Mouse (Mus musculus) embryonic facial prominence, embryonic 10.5 days (tissue): ENCODE measurements around the gene Hilpda. TPM values are rescaled to one million over a fixed set of nuclear protein-coding genes. Genes with fewer than 3 reads are reported as not detected.

Source experiments
- DNase-seq: peaks from one replicate; pipeline ENCODE4 v3.0.0-alpha.2; 2017; ENCODE audit warnings: low spot score
- H3K27ac ChIP-seq: fragments of 300-500 bp; sonication (generic); replicated peaks from 2 replicates; pipeline ENCODE4 v1.5.1; 2016; ENCODE audit warnings: mild to moderate bottlenecking
- H3K27me3 ChIP-seq: fragments of 300-500 bp; sonication (generic); replicated peaks from 2 replicates; pipeline ENCODE4 v1.6.1; 2016; ENCODE audit warnings: low read depth, mild to moderate bottlenecking; ENCODE audit not compliant: poor library complexity, severe bottlenecking
- H3K36me3 ChIP-seq: fragments of 300-500 bp; sonication (generic); replicated peaks from 2 replicates; pipeline ENCODE4 v1.6.1; 2016; ENCODE audit warnings: mild to moderate bottlenecking, moderate library complexity
- H3K4me1 ChIP-seq: fragments of 300-500 bp; sonication (generic); 2 replicates; pipeline ENCODE4 v1.6.1; 2016
- H3K4me3 ChIP-seq: fragments of 300-500 bp; sonication (generic); 2 replicates; pipeline ENCODE4 v1.5.1; 2016; ENCODE audit warnings: mild to moderate bottlenecking, moderate library complexity
- H3K9me3 ChIP-seq: fragments of 300-500 bp; sonication (generic); 2 replicates; pipeline ENCODE4 v1.6.1; 2016; ENCODE audit warnings: mild to moderate bottlenecking
- WGBS: fragments of 180-500 bp; shearing (Covaris S2); methylation state at CpG from one replicate; pipeline ENCODE4 v1.1.7; 2016; 5-methylcytosine and 5-hydroxymethylcytosine counted together
- polyA plus RNA-seq: library from polyadenylated mRNA; unstranded; fragments of >200 nt; fragmentation: Nextera tagmentation; extraction: Ambion mirVana; gene quantifications from 2 replicates; pipeline ENCODE4 v1.2.1, GENCODE M21; 2016

Gene Hilpda
- polyA plus RNA-seq: 35.3 and 39.9 TPM in 2 replicates

DNA sequence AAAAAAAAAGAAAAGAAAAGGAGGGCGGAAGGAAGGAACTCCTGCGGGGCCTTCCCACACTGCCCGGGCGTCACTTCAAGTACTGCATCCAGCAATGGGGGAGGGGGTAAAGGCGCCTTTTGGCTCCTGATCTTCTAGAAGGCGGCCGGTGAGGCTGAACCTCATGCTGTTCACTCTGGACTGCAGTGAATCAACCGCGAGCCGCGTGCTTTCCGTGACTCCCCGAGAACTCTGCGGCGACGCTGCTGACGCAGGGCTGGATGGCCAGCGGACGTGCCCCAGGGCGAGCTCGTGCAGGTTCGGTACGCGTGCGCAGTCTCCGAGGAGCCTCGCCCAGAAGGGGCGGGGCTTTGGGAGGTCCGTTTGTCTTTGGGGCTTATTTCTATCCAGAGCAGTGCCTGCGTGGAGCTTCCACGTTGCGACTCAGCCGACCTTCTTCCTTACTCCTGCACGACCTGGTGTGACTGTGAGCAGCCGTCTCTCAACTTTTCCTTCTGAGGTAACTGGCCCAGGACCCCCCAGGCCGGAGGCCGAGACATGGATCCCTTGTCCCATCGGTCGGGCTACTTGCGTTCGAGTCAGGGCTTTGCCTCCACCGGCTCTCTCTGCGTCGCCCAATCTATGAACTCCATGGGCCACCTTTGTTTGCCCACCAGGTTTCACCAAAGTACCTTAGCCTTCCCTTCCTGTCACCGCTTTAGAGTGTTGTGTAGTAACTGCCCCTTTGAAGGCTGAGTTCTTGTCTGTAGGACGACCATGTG is at the start of gene Hilpda:
Gene Hilpda (plus strand): TSS at position 177 of the 761 bp plus-strand sequence.
- peak; percentile 96 for DNase-seq
- H3K27me3 ChIP-seq: peaks cover 5% of the 10 kb centered on the region; the same call in 1 of the 2 replicates
- no peaks in the 10 kb centered on the region for H3K9me3 ChIP-seq
- WGBS: under 1% methylated on average over 46 of the region's 46 CpGs
- peaks cover 19% of the 10 kb centered on the region for H3K36me3 ChIP-seq
- peak within 1 kb of the TSS; percentile 81 for H3K4me3 ChIP-seq
- H3K4me1 ChIP-seq: peaks cover 28% of the 10 kb centered on the region
- peak within 1 kb of the TSS; percentile 93 for H3K27ac ChIP-seq

DNA sequence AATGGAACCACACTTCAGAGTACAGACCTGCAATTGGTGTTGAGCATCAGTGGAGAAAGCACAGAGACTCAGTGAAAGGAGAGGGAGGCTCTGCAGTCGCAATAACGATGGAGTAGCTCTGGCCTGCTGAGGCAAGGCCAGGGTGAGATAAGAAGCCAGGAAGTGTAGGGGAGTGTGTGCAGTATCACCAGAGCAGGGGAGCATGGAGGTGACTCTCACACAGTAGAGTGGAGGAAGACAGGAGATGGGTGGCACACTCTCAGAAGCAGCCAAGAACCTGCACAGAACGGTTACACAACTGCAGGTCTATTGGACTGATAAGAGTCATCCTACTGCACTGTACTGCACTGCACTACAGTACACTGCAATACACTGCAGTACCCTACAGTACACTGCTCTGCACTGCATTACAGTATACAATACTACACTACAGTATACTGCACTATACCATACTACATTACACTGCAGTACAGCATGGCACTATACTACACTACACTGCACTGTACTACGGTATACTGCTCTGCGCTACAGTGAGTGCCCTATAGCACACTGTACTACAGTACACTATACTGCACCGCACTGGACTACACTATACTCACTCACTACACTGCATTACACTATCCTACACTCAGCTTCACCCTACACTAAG is 42.9 kb upstream of the Hilpda start:
- no peak for DNase-seq

DNA sequence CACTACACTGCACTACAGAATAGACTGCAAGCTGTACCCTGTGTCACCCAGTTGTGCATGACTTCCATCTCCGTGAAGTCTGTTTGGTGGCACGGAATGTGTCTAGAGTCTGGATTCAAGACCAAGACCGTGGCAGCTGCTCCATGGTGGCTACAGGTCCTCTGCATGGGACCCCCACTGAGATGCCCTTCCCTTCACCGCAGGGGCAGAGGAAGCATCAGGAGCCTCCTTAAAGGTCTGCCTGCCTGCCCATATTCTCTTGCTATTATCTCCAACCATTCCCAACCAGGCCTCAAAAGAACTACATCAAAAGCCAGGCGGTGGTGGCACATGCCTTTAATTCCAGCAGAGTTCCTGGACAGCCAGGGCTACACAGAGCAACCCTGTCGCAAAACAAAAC is 41.9 kb upstream of the Hilpda start:
- no peak for DNase-seq
- Histone ChIP-seq H3K4me3 (no peak overlapping the region), H3K27ac (no peak overlapping the region), H3K36me3 (no peaks in the 10 kb centered on the region), H3K4me1 (no peaks in the 10 kb centered on the region), H3K9me3 (no peaks in the 10 kb centered on the region), H3K27me3 (no peaks in the 10 kb centered on the region)
- whole genome bisulfite sequencing: 69% methylated on average over 6 of the region's 6 CpGs

More for the DNA sequence above, 42.9 kb upstream of the Hilpda start:
- H3K27me3 ChIP-seq: no peaks in the 10 kb centered on the region
- H3K4me1 ChIP-seq: no peaks in the 10 kb centered on the region
- no peak overlapping the region for H3K27ac ChIP-seq
- H3K4me3 ChIP-seq: no peak overlapping the region
- 88% methylated on average over 6 of the region's 6 CpGs for WGBS
- no peaks in the 10 kb centered on the region for H3K36me3 ChIP-seq
- no peaks in the 10 kb centered on the region for H3K9me3 ChIP-seq

DNA sequence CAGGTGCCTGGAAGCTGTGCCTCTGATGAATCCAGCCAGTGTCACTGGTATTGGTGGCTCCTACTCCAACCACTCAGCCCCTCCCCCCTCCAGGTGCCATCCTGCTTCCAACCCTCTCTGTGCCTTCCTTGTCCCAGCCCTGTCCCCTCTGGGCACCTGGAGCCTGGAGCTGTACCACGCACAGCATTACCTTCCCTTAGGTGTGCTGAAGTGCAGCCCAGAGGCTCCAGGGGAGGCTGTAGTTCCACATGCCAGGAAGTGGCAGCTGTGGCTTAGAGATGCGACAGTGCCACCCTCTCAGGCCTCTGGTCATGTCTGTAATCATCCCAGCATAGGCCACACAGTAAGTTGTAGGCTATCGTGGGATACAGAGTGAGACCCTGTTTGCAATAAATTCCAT is 40.5 kb upstream of the Hilpda start:
- no peaks in the 10 kb centered on the region for H3K27me3 ChIP-seq
- no peaks in the 10 kb centered on the region for H3K36me3 ChIP-seq
- no peak overlapping the region for H3K4me3 ChIP-seq
- no peaks in the 10 kb centered on the region for H3K9me3 ChIP-seq
- DNase-seq: no peak
- no peaks in the 10 kb centered on the region for H3K4me1 ChIP-seq
- no peak overlapping the region for H3K27ac ChIP-seq
- WGBS: 71% methylated on average over 3 of the region's 3 CpGs

DNA sequence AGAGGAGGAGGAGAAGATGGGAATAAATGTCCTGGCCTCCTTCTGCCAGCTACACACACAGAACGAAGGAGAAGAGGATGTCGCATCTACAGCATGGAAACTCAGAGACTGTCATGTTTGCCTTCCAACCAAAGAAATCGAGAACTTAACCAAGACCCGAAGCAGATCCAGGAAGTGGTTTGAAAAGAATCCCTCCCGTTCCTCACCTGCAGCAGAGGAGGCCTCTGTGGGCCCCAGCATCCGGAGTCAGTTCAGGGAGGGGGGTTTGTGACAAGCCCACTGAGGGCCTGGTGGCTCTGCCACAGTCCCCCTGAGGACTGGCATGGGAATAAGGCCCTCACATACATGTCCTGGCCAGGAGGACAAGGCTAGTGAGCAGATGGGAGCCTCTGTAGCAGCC is 40.0 kb upstream of the Hilpda start:
- DNase-seq: no peak
- H3K27me3 ChIP-seq: no peaks in the 10 kb centered on the region
- no peaks in the 10 kb centered on the region for H3K36me3 ChIP-seq
- H3K9me3 ChIP-seq: no peaks in the 10 kb centered on the region
- H3K27ac ChIP-seq: no peak overlapping the region
- whole genome bisulfite sequencing: 75% methylated on average over 6 of the region's 6 CpGs
- H3K4me3 ChIP-seq: no peak overlapping the region
- H3K4me1 ChIP-seq: no peaks in the 10 kb centered on the region

DNA sequence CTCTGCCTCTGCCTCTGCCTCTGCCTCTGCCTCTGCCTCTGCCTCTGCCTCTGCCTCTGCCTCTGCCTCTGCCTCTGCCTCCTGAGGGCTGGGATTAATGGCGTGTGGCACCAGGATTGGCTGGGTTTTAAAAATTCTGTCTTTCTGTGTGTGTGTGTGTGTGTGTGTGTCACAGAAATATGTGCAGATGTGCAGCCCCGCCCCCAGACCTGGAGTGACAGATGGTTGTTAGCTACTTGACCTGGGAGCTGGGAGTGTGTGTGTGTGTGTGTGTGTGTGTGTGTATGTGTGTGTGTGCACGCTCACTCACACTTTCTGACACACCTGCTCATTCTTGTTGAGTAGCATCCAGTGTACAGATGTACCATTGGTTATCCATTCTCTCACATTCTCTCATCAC is 38.6 kb upstream of the Hilpda start:
- Histone ChIP-seq H3K4me3 (no peak overlapping the region), H3K27me3 (no peaks in the 10 kb centered on the region), H3K36me3 (no peaks in the 10 kb centered on the region), H3K27ac (no peak overlapping the region), H3K9me3 (no peaks in the 10 kb centered on the region), H3K4me1 (no peaks in the 10 kb centered on the region)
- 74% methylated on average over 3 of the region's 3 CpGs for WGBS
- no peak for DNase-seq

DNA sequence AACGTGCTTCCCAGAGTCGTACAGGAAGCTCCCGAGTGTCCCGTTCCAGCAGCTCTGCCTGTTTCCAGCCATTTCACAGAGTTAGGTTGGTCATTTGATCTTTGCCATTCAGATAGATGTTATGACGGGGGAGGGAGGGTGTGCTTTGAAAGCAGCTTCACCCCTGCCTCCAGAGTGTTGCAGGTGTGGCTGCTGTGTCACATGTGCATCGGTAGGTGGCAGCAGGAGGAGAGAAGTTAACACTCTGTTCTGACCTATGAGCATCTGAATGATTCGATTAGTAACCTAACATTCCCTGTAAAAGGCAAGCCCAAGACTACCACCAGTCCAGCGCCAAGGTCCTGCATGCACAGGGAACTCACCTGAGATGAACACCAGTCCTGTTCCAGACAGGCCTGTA is 38.0 kb upstream of the Hilpda start:
- Histone ChIP-seq H3K9me3 (no peaks in the 10 kb centered on the region), H3K36me3 (no peaks in the 10 kb centered on the region), H3K4me3 (no peak overlapping the region), H3K4me1 (no peaks in the 10 kb centered on the region), H3K27ac (no peak overlapping the region), H3K27me3 (no peaks in the 10 kb centered on the region)
- 42% methylated on average over 8 of the region's 8 CpGs for WGBS
- DNase-seq: peak; percentile 26

DNA sequence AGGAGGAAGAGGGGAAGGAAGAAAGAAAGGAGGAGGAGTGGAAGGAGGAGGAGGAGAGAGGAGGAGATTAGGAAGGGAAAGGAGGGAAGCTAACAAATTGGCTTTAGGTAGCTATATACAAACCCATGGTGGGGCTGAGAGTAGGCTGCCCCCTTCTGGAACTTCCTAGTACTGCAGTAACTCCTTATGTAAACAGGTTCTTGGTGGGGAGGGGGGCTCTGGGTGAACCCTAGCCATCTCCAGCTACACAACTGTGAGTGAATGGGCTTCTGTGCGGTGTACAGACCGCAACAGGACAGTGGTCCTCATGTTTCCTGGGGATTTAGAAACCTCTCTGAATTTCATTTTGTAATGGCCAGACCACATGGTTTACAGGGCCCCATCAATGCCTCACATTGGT is 31.5 kb upstream of the Hilpda start:
- Histone ChIP-seq H3K4me3 (no peak overlapping the region), H3K27ac (no peak overlapping the region), H3K27me3 (no peaks in the 10 kb centered on the region), H3K36me3 (no peaks in the 10 kb centered on the region), H3K9me3 (no peaks in the 10 kb centered on the region), H3K4me1 (peaks cover 4% of the 10 kb centered on the region)
- 36% methylated on average over 2 of the region's 2 CpGs for WGBS
- peak; percentile 56 for DNase-seq

DNA sequence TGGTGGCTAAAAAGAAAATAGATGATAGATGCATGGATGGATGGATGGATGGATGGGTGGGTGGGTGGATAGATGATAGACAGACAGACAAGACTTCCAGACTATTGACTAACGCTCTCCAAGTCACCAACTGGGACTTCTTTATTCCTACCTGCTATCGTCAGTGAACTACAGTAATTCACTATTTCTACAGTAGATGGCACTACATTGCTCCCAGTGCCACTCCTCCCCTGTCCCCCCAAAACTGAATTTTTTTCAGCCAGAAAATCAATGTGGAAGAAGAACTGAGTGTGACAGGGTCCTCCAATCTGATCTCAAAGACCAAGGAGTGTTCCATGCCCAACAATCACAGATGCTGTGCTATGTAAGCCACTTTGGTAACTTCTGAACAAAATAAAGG is 30.6 kb upstream of the Hilpda start:
- H3K9me3 ChIP-seq: no peaks in the 10 kb centered on the region
- 62% methylated on average over 2 of the region's 2 CpGs for WGBS

DNA sequence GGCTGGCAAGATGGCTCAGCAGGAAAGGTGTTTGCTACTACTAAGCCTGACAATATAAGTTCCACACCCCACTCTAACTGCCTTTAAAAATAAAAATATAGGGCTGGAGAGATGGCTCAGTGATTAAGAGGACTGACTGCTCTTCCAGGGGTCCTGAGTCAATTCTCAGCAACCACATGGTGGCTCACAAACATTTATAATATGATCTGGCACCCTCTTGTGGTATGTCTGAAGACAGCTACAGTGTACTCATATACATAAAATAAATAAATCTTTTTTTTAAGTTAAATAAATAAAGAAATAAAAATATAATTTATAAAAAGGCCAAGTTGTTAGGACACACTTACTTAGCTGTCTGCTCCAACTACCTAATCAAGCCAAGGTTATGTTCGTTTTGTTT is 30.0 kb upstream of the Hilpda start:
- H3K4me3 ChIP-seq: no peak overlapping the region
- H3K4me1 ChIP-seq: peaks cover 10% of the 10 kb centered on the region
- H3K27me3 ChIP-seq: no peaks in the 10 kb centered on the region
- H3K27ac ChIP-seq: no peak overlapping the region
- H3K36me3 ChIP-seq: no peaks in the 10 kb centered on the region
- no peak for DNase-seq
- WGBS: 66% methylated on average over 1 of the region's 1 CpGs
- no peaks in the 10 kb centered on the region for H3K9me3 ChIP-seq

More for the DNA sequence above, 30.6 kb upstream of the Hilpda start:
- no peaks in the 10 kb centered on the region for H3K27me3 ChIP-seq
- DNase-seq: no peak
- peaks cover 6% of the 10 kb centered on the region for H3K4me1 ChIP-seq
- no peak overlapping the region for H3K27ac ChIP-seq
- no peaks in the 10 kb centered on the region for H3K36me3 ChIP-seq
- no peak overlapping the region for H3K4me3 ChIP-seq

DNA sequence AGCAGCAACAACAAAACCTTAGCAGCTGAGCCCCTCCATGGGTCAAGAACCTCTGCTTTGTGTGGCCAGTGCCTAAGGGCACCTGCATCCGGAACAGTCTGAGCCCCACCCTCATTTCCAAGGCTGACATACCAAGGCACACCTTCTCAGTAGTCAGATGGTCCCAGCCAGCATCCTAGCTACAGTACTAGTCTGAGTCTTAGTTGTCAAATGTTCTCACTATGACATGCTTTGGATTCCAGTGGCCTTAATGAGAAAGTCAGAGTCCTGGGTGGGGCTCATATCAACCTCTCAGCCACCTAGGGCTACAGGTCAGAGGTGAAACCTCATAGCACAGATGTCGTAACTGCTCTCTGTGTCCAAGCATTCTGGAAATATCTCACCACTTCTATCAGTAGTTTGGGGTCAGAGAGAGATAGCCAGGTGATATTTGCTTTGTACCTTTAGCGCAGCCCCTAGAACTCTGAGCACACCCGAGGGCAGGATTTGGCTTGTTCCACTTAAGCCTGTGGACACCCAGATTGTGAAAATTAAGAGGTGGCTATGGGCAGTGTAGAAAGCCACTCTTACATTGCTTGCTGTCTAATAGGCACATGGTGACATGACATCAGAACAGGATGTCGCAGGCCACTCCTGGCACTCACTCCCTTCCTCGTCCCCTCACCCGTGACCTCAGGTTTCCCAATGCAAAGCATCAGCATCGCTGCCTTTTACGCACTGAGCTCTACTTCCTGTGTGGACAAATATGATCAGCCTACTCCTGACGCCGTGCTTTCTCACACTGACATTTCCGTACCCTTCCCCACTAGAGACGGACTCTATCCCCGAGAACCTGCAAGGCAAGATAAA is 26.8 kb upstream of the Hilpda start:
- no peaks in the 10 kb centered on the region for H3K9me3 ChIP-seq
- 70% methylated on average over 14 of the region's 14 CpGs for WGBS
- no peak for DNase-seq

DNA sequence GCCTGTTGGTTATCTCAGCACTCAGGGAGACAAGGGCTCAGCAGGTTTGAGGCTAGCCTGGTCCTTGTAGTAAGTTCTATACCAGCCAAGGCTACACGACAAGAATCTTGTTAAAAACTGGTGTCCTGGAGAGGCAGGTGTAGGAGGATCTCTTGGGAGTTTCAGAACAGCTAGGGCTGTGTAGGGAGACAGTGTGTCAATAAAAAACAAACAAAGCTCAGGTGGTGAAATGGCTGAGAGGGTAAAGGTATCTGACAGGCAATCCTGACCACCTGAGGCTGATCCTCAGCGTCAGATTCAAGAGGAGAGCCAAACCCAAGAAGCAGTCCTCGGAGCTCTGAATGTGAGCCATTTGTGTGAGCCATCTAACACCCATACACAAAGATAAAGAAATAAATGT is 26.1 kb upstream of the Hilpda start:
- Histone ChIP-seq H3K9me3 (no peaks in the 10 kb centered on the region), H3K4me1 (peaks cover 10% of the 10 kb centered on the region), H3K27ac (no peak overlapping the region), H3K36me3 (no peaks in the 10 kb centered on the region), H3K4me3 (no peak overlapping the region), H3K27me3 (no peaks in the 10 kb centered on the region)
- DNase-seq: no peak
- WGBS: 77% methylated on average over 3 of the region's 3 CpGs

More for the DNA sequence above, 26.8 kb upstream of the Hilpda start:
- no peak overlapping the region for H3K27ac ChIP-seq
- H3K4me3 ChIP-seq: no peak overlapping the region
- H3K27me3 ChIP-seq: no peaks in the 10 kb centered on the region
- H3K4me1 ChIP-seq: peaks cover 10% of the 10 kb centered on the region
- no peaks in the 10 kb centered on the region for H3K36me3 ChIP-seq
